ENCODE assay signal across 8 mouse cellular contexts in the genomic region with DNA sequence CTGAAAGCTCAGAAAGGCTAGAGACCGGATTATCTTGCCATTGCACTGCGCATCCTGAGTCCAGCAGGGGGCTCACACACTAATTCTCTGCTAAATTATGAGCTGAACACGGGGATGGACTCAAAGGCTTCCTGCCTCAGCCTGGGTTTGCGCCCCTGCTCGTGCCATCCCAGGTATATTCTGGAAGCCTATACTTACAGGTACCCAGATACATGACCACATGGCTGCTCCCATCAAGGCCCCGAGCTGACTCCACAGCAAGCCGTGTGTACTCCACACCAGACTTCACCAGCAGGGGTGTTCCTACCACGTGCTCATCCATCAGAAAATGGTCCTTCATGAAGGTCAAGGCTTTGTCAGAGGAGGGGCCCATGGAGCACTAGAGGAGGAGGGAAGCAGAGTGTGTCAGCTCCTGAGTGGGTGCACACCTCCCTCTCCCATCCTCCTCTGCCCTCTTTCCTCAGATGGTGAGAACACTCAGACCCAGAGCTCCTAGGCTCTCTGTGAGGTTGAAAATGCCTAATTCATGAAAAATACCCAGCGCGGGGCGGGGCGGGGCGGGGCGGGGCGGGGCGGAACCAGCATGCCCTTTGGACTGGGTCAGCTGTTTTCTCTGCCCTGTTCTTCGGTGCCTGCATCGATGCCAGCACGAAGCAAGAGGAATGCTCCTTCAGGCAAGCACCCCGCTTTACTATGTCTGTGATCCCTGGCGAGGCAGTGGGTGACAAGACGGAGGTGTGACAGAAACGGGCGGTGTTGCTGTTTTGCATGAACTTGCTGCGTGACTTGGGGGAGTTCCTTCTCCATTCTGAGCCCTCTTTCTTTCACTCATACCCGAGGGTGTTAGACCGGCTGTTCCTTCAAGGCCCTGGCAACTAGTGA. TPM values are rescaled to one million over a fixed set of nuclear protein-coding genes. Genes with fewer than 3 reads are reported as not detected.
DNase-seq lines count a peak whose midpoint lies in the region; ATAC-seq lines count a peak whose summit lies in the region.

No protein-coding gene starts in this region.

- WGBS in forebrain, embryonic 12.5 days, result 31% methylated on average over 25 of the region's 27 CpGs
- WGBS in intestine, embryonic 15.5 days, result 18% methylated on average over 27 of the region's 27 CpGs
- 13% methylated on average over 27 of the region's 27 CpGs for WGBS in liver, embryonic 13.5 days (ENCODE audit: insufficient replicate concordance)

- no peak overlapping the region for H3K27ac ChIP-seq in forebrain, embryonic 12.5 days
- no peak overlapping the region for H3K27ac ChIP-seq in intestine, embryonic 15.5 days
- H3K27ac ChIP-seq in liver, embryonic 13.5 days, result no peak overlapping the region

- peak overlapping the region; percentile 27; the same call in 1 of the 2 replicates for H3K9ac ChIP-seq in forebrain, embryonic 12.5 days
- H3K9ac ChIP-seq in intestine, embryonic 15.5 days, result peak overlapping the region; percentile 26; the same call in 1 of the 2 replicates
- H3K9ac ChIP-seq in liver, embryonic 13.5 days, result peak overlapping the region; percentile 29

- no peaks in the 10 kb centered on the region for H3K9me3 ChIP-seq in forebrain, embryonic 12.5 days
- no peaks in the 10 kb centered on the region for H3K9me3 ChIP-seq in intestine, embryonic 15.5 days
- no peaks in the 10 kb centered on the region for H3K9me3 ChIP-seq in liver, embryonic 13.5 days (replicated peaks)

- peak overlapping the region; percentile 31 for H3K4me2 ChIP-seq in forebrain, embryonic 12.5 days
- H3K4me2 ChIP-seq in intestine, embryonic 15.5 days (replicated peaks), result peak overlapping the region; percentile 44
- H3K4me2 ChIP-seq in liver, embryonic 13.5 days, result peak overlapping the region; percentile 44

- peaks cover 32% of the 10 kb centered on the region for H3K4me1 ChIP-seq in forebrain, embryonic 12.5 days
- H3K4me1 ChIP-seq in intestine, embryonic 15.5 days (replicated peaks), result peaks cover 19% of the 10 kb centered on the region
- H3K4me1 ChIP-seq in liver, embryonic 13.5 days (replicated peaks), result peaks cover 42% of the 10 kb centered on the region

- H3K27me3 ChIP-seq in forebrain, embryonic 12.5 days, result 0 out of 2 replicates have a peak, but pooled peaks cover 4% of the 10 kb centered on the region
- no peaks in the 10 kb centered on the region for H3K27me3 ChIP-seq in intestine, embryonic 15.5 days (replicated peaks)
- H3K27me3 ChIP-seq in liver, embryonic 13.5 days, result peaks cover 55% of the 10 kb centered on the region

- peak; percentile 48 to 72 for DNase-seq in frontal cortex, adult 2 months (ENCODE audit: extremely low spot score in 1 of 2, low spot score in 1 of 2)
- no peak for DNase-seq in frontal cortex, postnatal 14 days (ENCODE audit: low spot score in 2 of 2)
- peak; percentile 54 for DNase-seq in T-cell, adult 2 months (ENCODE audit: low spot score)
- no peak for DNase-seq in liver, embryonic 13.5 days
- peak; percentile 38 for DNase-seq in neural tube, embryonic 10.5 days (ENCODE audit: extremely low spot score, low spot score)

- H3K4me3 ChIP-seq in forebrain, embryonic 12.5 days (replicated peaks), result no peak overlapping the region
- H3K4me3 ChIP-seq in intestine, embryonic 15.5 days (replicated peaks), result no peak overlapping the region
- peak overlapping the region; percentile 10; the same call in 1 of the 2 replicates for H3K4me3 ChIP-seq in liver, embryonic 13.5 days (replicated peaks)

- H3K36me3 ChIP-seq in forebrain, embryonic 12.5 days (replicated peaks), result peaks cover 7% of the 10 kb centered on the region; the same call in 1 of the 2 replicates
- no peaks in the 10 kb centered on the region for H3K36me3 ChIP-seq in intestine, embryonic 15.5 days
- no peaks in the 10 kb centered on the region for H3K36me3 ChIP-seq in liver, embryonic 13.5 days

- ATAC-seq in forebrain, embryonic 12.5 days (ENCODE audit: low FRiP score), result no peak
- peak; percentile 58 for ATAC-seq in intestine, embryonic 15.5 days
- no peak for ATAC-seq in liver, embryonic 13.5 days (ENCODE audit: low read depth)
- ATAC-seq in monocyte, adult 5-6 weeks (replicated peaks; ENCODE audit: insufficient number of reproducible peaks, low FRiP score, low TSS enrichment, poor library complexity, severe bottlenecking), result no peak

RNA-seq across cellular contexts. Expression of gene Slc25a44, which starts 15.8 kb away (rescaled TPM):
- polyA plus RNA-seq in frontal cortex, adult 2 months (2012; rRNA removed), result 59.9 and 61.4 TPM in 2 replicates
- 22.7 and 24.9 TPM in 2 replicates for polyA plus RNA-seq in forebrain, embryonic 12.5 days (2016; fragmentation: Nextera tagmentation; extraction: Ambion mirVana)
- 17.2 and 17.3 TPM in 2 replicates for polyA plus RNA-seq in intestine, embryonic 15.5 days (2015; fragmentation: Nextera tagmentation; extraction: Ambion mirVana)
- 10.4 and 13.2 TPM in 2 replicates for polyA plus RNA-seq in liver, embryonic 13.5 days (2015; fragmentation: Nextera tagmentation; extraction: Ambion mirVana)
- 11.4 to 19.2 TPM (median 15.5 TPM) in 3 replicates for total RNA-seq in monocyte, adult 5-6 weeks (2017)

RNA-seq across cellular contexts. Expression of gene Sema4a, which starts 20.2 kb away (rescaled TPM):
- polyA plus RNA-seq in frontal cortex, adult 2 months (2012; rRNA removed), result 66.2 and 70.8 TPM in 2 replicates
- 15.3 and 16.0 TPM in 2 replicates for polyA plus RNA-seq in forebrain, embryonic 12.5 days (2016; fragmentation: Nextera tagmentation; extraction: Ambion mirVana)
- polyA plus RNA-seq in intestine, embryonic 15.5 days (2015; fragmentation: Nextera tagmentation; extraction: Ambion mirVana), result 30.9 and 39.2 TPM in 2 replicates
- 13.8 and 15.8 TPM in 2 replicates for polyA plus RNA-seq in liver, embryonic 13.5 days (2015; fragmentation: Nextera tagmentation; extraction: Ambion mirVana)
- total RNA-seq in monocyte, adult 5-6 weeks (2017), result 41.3 to 161 TPM (median 62.1 TPM) in 3 replicates

RNA-seq across cellular contexts. Expression of gene Pmf1, which starts 30.6 kb away (rescaled TPM):
- 12.6 and 14.3 TPM in 2 replicates for polyA plus RNA-seq in frontal cortex, adult 2 months (2012; rRNA removed)
- polyA plus RNA-seq in forebrain, embryonic 12.5 days (2016; fragmentation: Nextera tagmentation; extraction: Ambion mirVana), result 119 and 120 TPM in 2 replicates
- polyA plus RNA-seq in intestine, embryonic 15.5 days (2015; fragmentation: Nextera tagmentation; extraction: Ambion mirVana), result 127 and 128 TPM in 2 replicates
- 97.1 and 105 TPM in 2 replicates for polyA plus RNA-seq in liver, embryonic 13.5 days (2015; fragmentation: Nextera tagmentation; extraction: Ambion mirVana)
- 14.2 to 29.8 TPM (median 14.4 TPM) in 3 replicates for total RNA-seq in monocyte, adult 5-6 weeks (2017)

RNA-seq across cellular contexts. Expression of gene Bglap, which starts 56.5 kb away (rescaled TPM):
- 0.34 and 2.3 TPM in 2 replicates for polyA plus RNA-seq in frontal cortex, adult 2 months (2012; rRNA removed)
- not detected in 2 replicates for polyA plus RNA-seq in forebrain, embryonic 12.5 days (2016; fragmentation: Nextera tagmentation; extraction: Ambion mirVana)
- not detected in 2 replicates for polyA plus RNA-seq in intestine, embryonic 15.5 days (2015; fragmentation: Nextera tagmentation; extraction: Ambion mirVana)
- not detected in 2 replicates for polyA plus RNA-seq in liver, embryonic 13.5 days (2015; fragmentation: Nextera tagmentation; extraction: Ambion mirVana)
- total RNA-seq in monocyte, adult 5-6 weeks (2017), result not detected in 3 replicates

Comparison
In these comparisons a context has a peak if more than half of its experiments do, and no peak if none do; other contexts are left out.
1. DNase-seq: peak in frontal cortex, adult 2 months (2 of 2), T-cell, adult 2 months (single experiment) and neural tube, embryonic 10.5 days (single experiment); none in frontal cortex, postnatal 14 days (0 of 2) and liver, embryonic 13.5 days (single experiment).
2. Peak in every context shown above with its lines, with median percentiles within 50 percentile points of each other: H3K4me2 ChIP-seq and H3K9ac ChIP-seq.